Mouse (Mus musculus) cerebellum, adult 2 months (tissue): Measurements from ENCODE around the gene Hs2st1.

Source experiments
- CTCF ChIP-seq: fragments of 200-500 bp; IDR thresholded peaks from 2 replicates; pipeline ENCODE4 v1.5.1; 2011; ENCODE audit warnings: low read depth, mild to moderate bottlenecking, control low read depth, low read length, moderate library complexity, borderline replicate concordance; ENCODE audit not compliant: insufficient read depth
- POLR2A ChIP-seq: fragments of 200-500 bp; IDR thresholded peaks from 2 replicates; pipeline ENCODE4 v1.6.1; 2011; ENCODE audit warnings: low read length, control low read depth, borderline replicate concordance; ENCODE audit not compliant: insufficient read depth

DNA sequence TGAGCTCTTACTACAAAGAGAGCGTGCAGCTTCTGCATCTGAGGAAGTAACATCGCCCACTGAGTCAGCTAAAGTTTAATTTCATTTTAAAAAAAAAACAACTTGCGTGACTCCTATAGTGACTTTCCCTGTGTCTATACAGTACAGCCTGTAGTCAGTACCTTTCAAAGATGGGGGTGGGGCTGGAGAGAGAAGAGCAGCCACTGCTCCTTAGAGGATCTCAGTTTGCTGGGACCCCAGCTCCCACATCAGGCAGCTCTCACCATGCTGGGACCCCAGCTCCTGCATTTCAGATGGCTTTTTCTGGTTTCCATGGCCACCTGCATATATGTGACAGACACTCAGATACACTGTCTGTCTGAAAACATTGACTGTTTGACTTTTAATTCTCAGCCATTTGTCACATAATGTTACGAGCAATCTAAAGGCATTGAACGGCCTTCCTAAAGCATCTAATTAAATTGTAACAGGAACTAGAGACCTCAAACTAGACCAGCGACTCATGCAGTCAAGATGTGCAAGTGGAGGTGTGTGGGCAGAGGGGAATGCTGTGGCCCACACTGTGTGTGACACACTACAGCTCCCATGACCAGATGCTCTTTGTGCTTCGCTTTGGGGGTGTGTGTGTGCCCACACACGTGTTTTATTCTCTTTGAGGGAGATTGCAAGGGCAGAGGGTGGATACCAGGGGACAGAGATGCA is 19.4 kb upstream of the Hs2st1 start:
- TF ChIP-seq CTCF (no peak), POLR2A (no peak)
